9 mouse cellular contexts compared by ENCODE assay signal in genomic region chr12:112869783-112870204, GRCm38 (mm10). TPM values are rescaled to one million over a fixed set of nuclear protein-coding genes. Genes with fewer than 3 reads are reported as not detected.
DNase-seq lines count a peak whose midpoint lies in the region; ATAC-seq and TF ChIP-seq lines count a peak whose summit lies in the region.
"Had no signal": no experiment of that assay in that cellular context is flagged by ENCODE, and none has a peak within 500 bp of the region (broad histone marks: within the 10 kb centered on the region; RNA-seq: fewer than 3 reads in every experiment).

No protein-coding gene starts in this region.

- TF ChIP-seq CTCF in forebrain, postnatal 0 days (IDR thresholded peaks at IDR 0.05; ENCODE audit: low read depth), result no peak

- no peak overlapping the region for H3K4me2 ChIP-seq in forebrain, postnatal 0 days (ENCODE audit: low read depth)
- no peak overlapping the region for H3K4me2 ChIP-seq in forebrain, embryonic 14.5 days (ENCODE audit: low read length)
- 0 out of 2 replicates have a peak overlapping the region, but pooled peaks have one; percentile 11 for H3K4me2 ChIP-seq in lung, embryonic 16.5 days (ENCODE audit: low read depth, low read length)
- H3K4me2 ChIP-seq in liver, embryonic 12.5 days, result peak overlapping the region; percentile 7; the same call in 1 of the 2 replicates

- H3K27ac ChIP-seq in forebrain, postnatal 0 days (ENCODE audit: low read depth, low read length), result no peak overlapping the region
- no peak overlapping the region for H3K27ac ChIP-seq in forebrain, embryonic 14.5 days (ENCODE audit: low read depth, low read length)
- no peak overlapping the region for H3K27ac ChIP-seq in lung, embryonic 16.5 days (ENCODE audit: low read length)
- H3K27ac ChIP-seq in liver, embryonic 12.5 days, result no peak overlapping the region

- 0 out of 2 replicates have a peak, but pooled peaks cover 3% of the 10 kb centered on the region for H3K4me1 ChIP-seq in forebrain, postnatal 0 days (ENCODE audit: insufficient read depth)
- no peaks in the 10 kb centered on the region for H3K4me1 ChIP-seq in forebrain, embryonic 14.5 days (ENCODE audit: control insufficient read depth, insufficient read depth, low read length)
- H3K4me1 ChIP-seq in lung, embryonic 16.5 days (replicated peaks; ENCODE audit: control insufficient read depth, insufficient read depth, low read length), result peaks cover 31% of the 10 kb centered on the region
- peaks cover 19% of the 10 kb centered on the region for H3K4me1 ChIP-seq in liver, embryonic 12.5 days

- no peaks in the 10 kb centered on the region for H3K36me3 ChIP-seq in forebrain, postnatal 0 days (ENCODE audit: insufficient read depth)
- H3K36me3 ChIP-seq in forebrain, embryonic 14.5 days (ENCODE audit: control insufficient read depth, insufficient read depth, low read length), result no peaks in the 10 kb centered on the region
- H3K36me3 ChIP-seq in lung, embryonic 16.5 days (ENCODE audit: control insufficient read depth, insufficient read depth, low read length), result no peaks in the 10 kb centered on the region
- H3K36me3 ChIP-seq in liver, embryonic 12.5 days, result no peaks in the 10 kb centered on the region

- no peak for DNase-seq in forebrain, postnatal 0 days
- DNase-seq in forebrain, embryonic 14.5 days (ENCODE audit: low spot score), result no peak
- no peak for DNase-seq in lung, postnatal 10 days
- DNase-seq in thymus, postnatal 4 days, result peak; percentile 70
- DNase-seq in layer of hippocampus, postnatal 10 days (ENCODE audit: low spot score in 2 of 2), result no peak

- H3K9me3 ChIP-seq in forebrain, postnatal 0 days (ENCODE audit: low read length), result no peaks in the 10 kb centered on the region
- no peaks in the 10 kb centered on the region for H3K9me3 ChIP-seq in forebrain, embryonic 14.5 days (replicated peaks; ENCODE audit: control insufficient read depth, low read length)
- H3K9me3 ChIP-seq in lung, embryonic 16.5 days (ENCODE audit: control insufficient read depth, low read length), result no peaks in the 10 kb centered on the region
- H3K9me3 ChIP-seq in liver, embryonic 12.5 days (replicated peaks), result no peaks in the 10 kb centered on the region

- H3K9ac ChIP-seq in forebrain, postnatal 0 days, result no peak overlapping the region
- no peak overlapping the region for H3K9ac ChIP-seq in forebrain, embryonic 14.5 days (ENCODE audit: low read length)
- H3K9ac ChIP-seq in lung, embryonic 16.5 days (ENCODE audit: low read length), result no peak overlapping the region
- H3K9ac ChIP-seq in liver, embryonic 12.5 days, result no peak overlapping the region

- WGBS in forebrain, postnatal 0 days, result 34% methylated on average over 16 of the region's 16 CpGs
- 44% methylated on average over 16 of the region's 16 CpGs for WGBS in forebrain, embryonic 14.5 days
- 4% methylated on average over 16 of the region's 16 CpGs for WGBS in lung, embryonic 16.5 days
- WGBS in liver, embryonic 12.5 days (ENCODE audit: insufficient replicate concordance), result 7% methylated on average over 16 of the region's 16 CpGs

- 0 out of 2 replicates have a peak, but pooled peaks have one; percentile 23 for ATAC-seq in forebrain, postnatal 0 days
- ATAC-seq in forebrain, embryonic 14.5 days, result no peak
- ATAC-seq in lung, embryonic 16.5 days (ENCODE audit: low read depth), result no peak
- ATAC-seq in liver, embryonic 12.5 days, result no peak
- no peak for ATAC-seq in erythroblast, adult 5-6 weeks (replicated peaks; ENCODE audit: low FRiP score, poor library complexity, severe bottlenecking)

- H3K27me3 ChIP-seq in forebrain, postnatal 0 days (ENCODE audit: insufficient read depth, low read length), result peaks cover 19% of the 10 kb centered on the region
- H3K27me3 ChIP-seq in forebrain, embryonic 14.5 days (replicated peaks; ENCODE audit: control insufficient read depth, insufficient read depth, low read length), result peaks cover 12% of the 10 kb centered on the region; the same call in 1 of the 2 replicates
- H3K27me3 ChIP-seq in lung, embryonic 16.5 days (ENCODE audit: control insufficient read depth, insufficient read depth, low read depth, low read length), result peaks cover 24% of the 10 kb centered on the region
- H3K27me3 ChIP-seq in liver, embryonic 12.5 days (replicated peaks), result peaks cover 70% of the 10 kb centered on the region

- H3K4me3 ChIP-seq in forebrain, postnatal 0 days (ENCODE audit: low read depth, low read length), result no peak overlapping the region
- no peak overlapping the region for H3K4me3 ChIP-seq in forebrain, embryonic 14.5 days (ENCODE audit: low read depth, low read length)
- no peak overlapping the region for H3K4me3 ChIP-seq in lung, embryonic 16.5 days (ENCODE audit: low read length)
- no peak overlapping the region for H3K4me3 ChIP-seq in liver, embryonic 12.5 days
- H3K4me3 ChIP-seq: erythroblast, embryonic 14.5 days had no signal

RNA-seq across cellular contexts. Expression of gene Gpr132, which starts 1.8 kb away (rescaled TPM):
- total RNA-seq in forebrain, postnatal 0 days (2014; rRNA removed), result 0.10 TPM in 1 of 2 replicates, not detected in the other
- not detected in 2 replicates for polyA plus RNA-seq in forebrain, postnatal 0 days (2015; fragmentation: Nextera tagmentation; extraction: Ambion mirVana)
- not detected in 2 replicates for polyA plus RNA-seq in forebrain, embryonic 14.5 days (2014; fragmentation: Nextera tagmentation; extraction: Ambion mirVana)
- polyA plus RNA-seq in lung, embryonic 16.5 days (2015; fragmentation: Nextera tagmentation; extraction: Ambion mirVana), result 0.15 and 0.73 TPM in 2 replicates
- 0.32 and 0.61 TPM in 2 replicates for polyA plus RNA-seq in liver, embryonic 12.5 days (2016; fragmentation: Nextera tagmentation; extraction: Ambion mirVana)
- 1.9 and 2.3 TPM in 2 replicates for total RNA-seq in erythroblast, adult 5-6 weeks (2015; ENCODE audit: low replicate concordance)
- total RNA-seq in erythroblast, adult 5-6 weeks (2017; ENCODE audit: low replicate concordance), result 1.1 and 2.1 TPM in 2 replicates
- not detected for total RNA-seq in layer of hippocampus, postnatal 10 days (2021)

RNA-seq across cellular contexts. Expression of gene Cdca4, which starts 40.6 kb away (rescaled TPM):
- 28.8 and 31.3 TPM in 2 replicates for total RNA-seq in forebrain, postnatal 0 days (2014; rRNA removed)
- 29.7 and 33.0 TPM in 2 replicates for polyA plus RNA-seq in forebrain, postnatal 0 days (2015; fragmentation: Nextera tagmentation; extraction: Ambion mirVana)
- 101 and 112 TPM in 2 replicates for polyA plus RNA-seq in forebrain, embryonic 14.5 days (2014; fragmentation: Nextera tagmentation; extraction: Ambion mirVana)
- polyA plus RNA-seq in lung, embryonic 16.5 days (2015; fragmentation: Nextera tagmentation; extraction: Ambion mirVana), result 105 and 108 TPM in 2 replicates
- 82.0 and 86.0 TPM in 2 replicates for polyA plus RNA-seq in liver, embryonic 12.5 days (2016; fragmentation: Nextera tagmentation; extraction: Ambion mirVana)
- total RNA-seq in erythroblast, adult 5-6 weeks (2015; ENCODE audit: low replicate concordance), result 28.8 and 35.5 TPM in 2 replicates
- 22.1 and 29.7 TPM in 2 replicates for total RNA-seq in erythroblast, adult 5-6 weeks (2017; ENCODE audit: low replicate concordance)
- total RNA-seq in layer of hippocampus, postnatal 10 days (2021), result 10 to 100 TPM in 1 of 2 experiments, 1 to 10 TPM in 1; 8.8 to 13.0 TPM

RNA-seq across cellular contexts. Expression of gene Jag2, which starts 59.8 kb away (rescaled TPM):
- total RNA-seq in forebrain, postnatal 0 days (2014; rRNA removed), result 66.9 and 69.4 TPM in 2 replicates
- polyA plus RNA-seq in forebrain, postnatal 0 days (2015; fragmentation: Nextera tagmentation; extraction: Ambion mirVana), result 5.5 and 7.9 TPM in 2 replicates
- polyA plus RNA-seq in forebrain, embryonic 14.5 days (2014; fragmentation: Nextera tagmentation; extraction: Ambion mirVana), result 5.3 and 7.5 TPM in 2 replicates
- polyA plus RNA-seq in lung, embryonic 16.5 days (2015; fragmentation: Nextera tagmentation; extraction: Ambion mirVana), result 5.6 and 6.5 TPM in 2 replicates
- 0.57 and 0.64 TPM in 2 replicates for polyA plus RNA-seq in liver, embryonic 12.5 days (2016; fragmentation: Nextera tagmentation; extraction: Ambion mirVana)
- not detected in 2 replicates for total RNA-seq in erythroblast, adult 5-6 weeks (2015; ENCODE audit: low replicate concordance)
- total RNA-seq in erythroblast, adult 5-6 weeks (2017; ENCODE audit: low replicate concordance), result not detected in 2 replicates
- total RNA-seq in layer of hippocampus, postnatal 10 days (2021), result 10 to 100 TPM; 51.6 to 66.5 TPM
- polyA plus RNA-seq: erythroblast, embryonic 14.5 days had no signal

Comparison
In these comparisons a context has a peak if more than half of its experiments do, and no peak if none do; other contexts are left out.
1. H3K4me2 ChIP-seq: peak in lung, embryonic 16.5 days (single experiment) and liver, embryonic 12.5 days (single experiment); none in forebrain, postnatal 0 days (single experiment) and forebrain, embryonic 14.5 days (single experiment).